Mouse (Mus musculus): ENCODE data around the gene Prc1. TPM values are rescaled to one million over a fixed set of nuclear protein-coding genes. Genes with fewer than 3 reads are reported as not detected.

Prc1 gene
- polyA plus RNA-seq, 1 experiment, result 80.6 TPM

GRCm38 (mm10) chr7:80358039-80358438 is 63.8 kb downstream of the Prc1 start:
- Histone ChIP-seq H3K27me3 (ENCODE audit: control insufficient read depth, insufficient read depth, low read length) (no peaks in the 10 kb centered on the region), H3K4me1 (replicated peaks; ENCODE audit: control insufficient read depth, insufficient read depth, low read length) (no peaks in the 10 kb centered on the region), H3K36me3 (ENCODE audit: control insufficient read depth, insufficient read depth, low read length) (peaks cover 47% of the 10 kb centered on the region), H3K27ac (ENCODE audit: control insufficient read depth, insufficient read depth, low read length) (no peak overlapping the region), H3K4me3 (ENCODE audit: control insufficient read depth, insufficient read depth, low read length) (no peak overlapping the region)
- WGBS, result 92% methylated on average over 4 of the region's 4 CpGs
- no peak for DNase-seq
- TF ChIP-seq POLR2A (IDR thresholded peaks at IDR 0.05; ENCODE audit: control insufficient read depth, extremely low read depth, insufficient read depth, low read length, poor library complexity) (no peak), CTCF (IDR thresholded peaks at IDR 0.05; ENCODE audit: borderline replicate concordance, control insufficient read depth, extremely low read depth, insufficient read depth, low read length, poor library complexity) (no peak)

GRCm38 (mm10) chr7:80360435-80360834 is 66.2 kb downstream of the Prc1 start:
- Histone ChIP-seq H3K36me3 (ENCODE audit: control insufficient read depth, insufficient read depth, low read length) (peaks cover 48% of the 10 kb centered on the region), H3K4me3 (ENCODE audit: control insufficient read depth, insufficient read depth, low read length) (no peak overlapping the region), H3K27ac (ENCODE audit: control insufficient read depth, insufficient read depth, low read length) (no peak overlapping the region), H3K4me1 (replicated peaks; ENCODE audit: control insufficient read depth, insufficient read depth, low read length) (no peaks in the 10 kb centered on the region), H3K27me3 (ENCODE audit: control insufficient read depth, insufficient read depth, low read length) (no peaks in the 10 kb centered on the region)
- WGBS, result 5% methylated on average over 3 of the region's 3 CpGs
- no peak for DNase-seq
- TF ChIP-seq CTCF (IDR thresholded peaks at IDR 0.05; ENCODE audit: borderline replicate concordance, control insufficient read depth, extremely low read depth, insufficient read depth, low read length, poor library complexity), result no peak
- no peak for TF ChIP-seq POLR2A (IDR thresholded peaks at IDR 0.05; ENCODE audit: control insufficient read depth, extremely low read depth, insufficient read depth, low read length, poor library complexity)

GRCm38 (mm10) chr7:80365759-80366158 is 71.5 kb downstream of the Prc1 start:
- Histone ChIP-seq H3K27me3 (ENCODE audit: control insufficient read depth, insufficient read depth, low read length) (no peaks in the 10 kb centered on the region), H3K36me3 (ENCODE audit: control insufficient read depth, insufficient read depth, low read length) (peaks cover 42% of the 10 kb centered on the region), H3K4me1 (replicated peaks; ENCODE audit: control insufficient read depth, insufficient read depth, low read length) (peaks cover 25% of the 10 kb centered on the region), H3K27ac (ENCODE audit: control insufficient read depth, insufficient read depth, low read length) (no peak overlapping the region), H3K4me3 (ENCODE audit: control insufficient read depth, insufficient read depth, low read length) (no peak overlapping the region)
- no peak for TF ChIP-seq CTCF (IDR thresholded peaks at IDR 0.05; ENCODE audit: borderline replicate concordance, control insufficient read depth, extremely low read depth, insufficient read depth, low read length, poor library complexity)
- no peak for TF ChIP-seq POLR2A (IDR thresholded peaks at IDR 0.05; ENCODE audit: control insufficient read depth, extremely low read depth, insufficient read depth, low read length, poor library complexity)
- WGBS, result 93% methylated on average over 2 of the region's 2 CpGs
- no peak for DNase-seq

Other genes starting within 250 kb of the Prc1 start
- 168 and 225 TPM in 2 replicates for gene Idh2, start 179.1 kb upstream of the Prc1 start, polyA plus RNA-seq (2012; rRNA removed)
- gene Sema4b, start 107.6 kb upstream of the Prc1 start, polyA plus RNA-seq (2012; rRNA removed), result 37.4 and 44.1 TPM in 2 replicates
- gene Cib1, start 61.6 kb upstream of the Prc1 start, polyA plus RNA-seq (2012; rRNA removed), result 152 and 192 TPM in 2 replicates
- gene Gdpgp1, start 61.6 kb upstream of the Prc1 start, polyA plus RNA-seq (2012; rRNA removed), result 5.3 and 5.4 TPM in 2 replicates
- 0.54 and 0.62 TPM in 2 replicates for gene Ttll13, start 48.1 kb upstream of the Prc1 start, polyA plus RNA-seq (2012; rRNA removed)
- gene Ngrn, start 33.2 kb upstream of the Prc1 start, polyA plus RNA-seq (2012; rRNA removed), result 43.2 and 53.8 TPM in 2 replicates
- gene Vps33b, start 24.8 kb upstream of the Prc1 start, polyA plus RNA-seq (2012; rRNA removed), result 21.9 and 23.3 TPM in 2 replicates
- gene Rccd1, start 30.0 kb downstream of the Prc1 start, polyA plus RNA-seq (2012; rRNA removed), result 17.6 and 20.4 TPM in 2 replicates
- 97.7 and 105 TPM in 2 replicates for gene Unc45a, start 46.6 kb downstream of the Prc1 start, polyA plus RNA-seq (2012; rRNA removed)
- 22.9 and 24.9 TPM in 2 replicates for gene Hddc3, start 48.7 kb downstream of the Prc1 start, polyA plus RNA-seq (2012; rRNA removed)
- 188 and 213 TPM in 2 replicates for gene Man2a2, start 76.9 kb downstream of the Prc1 start, polyA plus RNA-seq (2012; rRNA removed)
- gene Fes, start 93.5 kb downstream of the Prc1 start, polyA plus RNA-seq (2012; rRNA removed), result 21.6 and 27.3 TPM in 2 replicates
- 56.4 and 62.9 TPM in 2 replicates for gene Furin, start 111.0 kb downstream of the Prc1 start, polyA plus RNA-seq (2012; rRNA removed)
- 6.3 and 6.4 TPM in 2 replicates for gene Blm, start 240.7 kb downstream of the Prc1 start, polyA plus RNA-seq (2012; rRNA removed)

Measured in thymus, adult 2 months (tissue).